Mouse (Mus musculus) liver, embryonic 16.5 days (tissue): ENCODE data around the gene Tap2. TPM values are rescaled to one million over a fixed set of nuclear protein-coding genes. Genes with fewer than 3 reads are reported as not detected.
"Not testable (repeated sequence)": the region's sequence is repeated elsewhere in the genome, so short reads cannot be mapped to it uniquely, and the experiment has no call there.

Source experiments
- ATAC-seq: fragments of 200-750 bp; cut with Nextera tagmentation; 2 replicates; pipeline ENCODE4 v1.8.0; 2017; ENCODE audit warnings: low read depth, mild to moderate bottlenecking, moderate number of reproducible peaks, moderate library complexity
- H3K27ac ChIP-seq: fragments of 300-500 bp; sonication (generic); 2 replicates; pipeline ENCODE4 v1.5.1; 2014; ENCODE audit warnings: mild to moderate bottlenecking, low read length
- H3K27me3 ChIP-seq: fragments of 300-500 bp; sonication (generic); 2 replicates; pipeline ENCODE4 v1.6.1; 2014; ENCODE audit warnings: low read depth, low read length, mixed read lengths; ENCODE audit not compliant: control insufficient read depth, insufficient read depth
- H3K36me3 ChIP-seq: fragments of 300-500 bp; sonication (generic); 2 replicates; pipeline ENCODE4 v1.6.1; 2014; ENCODE audit warnings: mild to moderate bottlenecking; ENCODE audit not compliant: control insufficient read depth, insufficient read depth
- H3K4me1 ChIP-seq: fragments of 300-500 bp; sonication (generic); 2 replicates; pipeline ENCODE4 v1.6.1; 2014; ENCODE audit warnings: low read depth, low read length, mixed read lengths; ENCODE audit not compliant: control insufficient read depth
- H3K4me2 ChIP-seq: fragments of 300-500 bp; sonication (generic); 2 replicates; pipeline ENCODE4 v1.6.1; 2014; ENCODE audit warnings: low read depth, low read length, mixed read lengths
- H3K4me3 ChIP-seq: fragments of 300-500 bp; sonication (generic); 2 replicates; pipeline ENCODE4 v1.5.1; 2014; ENCODE audit warnings: low read depth, mild to moderate bottlenecking, low read length
- H3K9ac ChIP-seq: fragments of 300-500 bp; sonication (generic); 2 replicates; pipeline ENCODE4 v1.6.1; 2014; ENCODE audit warnings: low read depth, low read length
- H3K9me3 ChIP-seq: fragments of 300-500 bp; sonication (generic); replicated peaks from 2 replicates; pipeline ENCODE4 v1.6.1; 2016; ENCODE audit warnings: low read length; ENCODE audit not compliant: control insufficient read depth
- WGBS: fragments of 180-500 bp; shearing (Covaris S2); extraction: QIAGEN DNeasy Blood & Tissue Kit; methylation state at CpG from one replicate; pipeline ENCODE4 v1.1.7; 2014; ENCODE audit not compliant: insufficient replicate concordance; 5-methylcytosine and 5-hydroxymethylcytosine counted together
- polyA plus RNA-seq: library from polyadenylated mRNA; unstranded; fragments of >200 nt; fragmentation: Nextera tagmentation; extraction: Ambion mirVana; gene quantifications from 2 replicates; pipeline ENCODE4 v1.2.1, GENCODE M21; 2015

The Tap2 gene
- polyA plus RNA-seq, 1 experiment from 2014 or later = 6.7 TPM

DNA sequence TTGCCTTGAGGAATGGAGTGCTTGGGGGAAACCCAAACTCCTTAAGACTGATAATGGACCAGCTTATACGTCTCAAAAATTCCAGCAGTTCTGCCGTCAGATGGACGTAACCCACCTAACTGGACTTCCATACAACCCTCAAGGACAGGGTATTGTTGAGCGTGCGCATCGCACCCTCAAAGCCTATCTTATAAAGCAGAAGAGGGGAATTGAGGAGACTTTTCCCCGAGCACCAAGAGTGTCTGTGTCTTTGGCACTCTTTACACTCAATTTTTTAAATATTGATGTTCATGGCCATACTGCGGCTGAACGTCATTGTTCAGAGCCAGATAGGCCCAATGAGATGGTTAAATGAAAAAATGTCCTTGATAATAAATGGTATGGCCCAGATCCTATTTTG, 27.6 kb downstream of the Tap2 start:
- WGBS = 81% methylated on average over 5 of the region's 9 CpGs
- H3K9me3 ChIP-seq, H3K9ac ChIP-seq, H3K4me3 ChIP-seq, H3K4me1 ChIP-seq, H3K4me2 ChIP-seq, H3K27ac ChIP-seq, H3K36me3 ChIP-seq, ATAC-seq, H3K27me3 ChIP-seq: not testable (repeated sequence)

DNA sequence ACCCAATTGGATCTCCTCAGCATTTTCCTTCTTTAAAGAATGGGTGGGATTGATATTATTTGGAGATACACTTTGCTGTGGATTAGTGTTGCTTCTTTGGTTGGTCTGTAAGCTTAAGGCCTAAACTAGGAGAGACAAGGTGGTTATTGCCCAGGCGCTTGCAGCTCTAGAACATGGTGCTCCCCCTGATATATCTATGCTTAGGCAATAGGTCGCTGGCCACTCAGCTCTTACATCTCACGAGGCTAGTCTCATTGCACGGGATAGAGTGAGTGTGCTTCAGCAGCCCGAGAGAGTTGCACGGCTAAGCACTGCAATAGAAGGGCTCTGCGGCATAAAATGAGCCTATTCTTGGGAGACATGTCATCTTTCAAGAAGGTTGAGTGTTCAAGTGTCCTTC, 28.7 kb downstream of the Tap2 start:
- H3K4me1 ChIP-seq, ATAC-seq, H3K27ac ChIP-seq, H3K9me3 ChIP-seq, H3K4me3 ChIP-seq, H3K27me3 ChIP-seq, H3K36me3 ChIP-seq, H3K4me2 ChIP-seq, H3K9ac ChIP-seq: not testable (repeated sequence)
- WGBS = 78% methylated on average over 6 of the region's 7 CpGs

DNA sequence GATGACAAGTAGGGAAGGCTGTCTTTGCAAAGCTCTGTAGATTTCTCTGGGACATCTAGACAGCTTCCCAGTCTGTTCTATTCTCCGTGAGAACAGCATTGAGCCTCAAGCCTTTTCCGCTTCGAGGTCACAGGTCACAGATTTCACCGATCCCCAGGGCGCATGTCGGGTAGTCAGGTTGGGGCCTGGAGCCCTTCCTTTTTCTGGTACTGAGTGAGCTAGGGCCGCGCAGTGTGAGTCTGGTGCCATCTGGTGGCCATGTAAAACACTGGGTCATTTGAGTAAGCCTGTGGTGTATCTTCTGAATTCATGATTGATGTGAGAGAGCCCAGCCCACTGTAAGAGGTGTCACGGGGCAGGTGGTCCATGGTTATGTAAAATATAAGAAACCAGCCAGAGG, 31.6 kb downstream of the Tap2 start:
- Histone ChIP-seq H3K36me3 (no peaks in the 10 kb centered on the region), H3K9ac (no peak overlapping the region), H3K4me3 (no peak overlapping the region), H3K4me1 (no peaks in the 10 kb centered on the region), H3K27me3 (no peaks in the 10 kb centered on the region), H3K9me3 (no peaks in the 10 kb centered on the region), H3K4me2 (no peak overlapping the region), H3K27ac (no peak overlapping the region)
- peak; percentile 56 for ATAC-seq
- WGBS = 12% methylated on average over 9 of the region's 9 CpGs

DNA sequence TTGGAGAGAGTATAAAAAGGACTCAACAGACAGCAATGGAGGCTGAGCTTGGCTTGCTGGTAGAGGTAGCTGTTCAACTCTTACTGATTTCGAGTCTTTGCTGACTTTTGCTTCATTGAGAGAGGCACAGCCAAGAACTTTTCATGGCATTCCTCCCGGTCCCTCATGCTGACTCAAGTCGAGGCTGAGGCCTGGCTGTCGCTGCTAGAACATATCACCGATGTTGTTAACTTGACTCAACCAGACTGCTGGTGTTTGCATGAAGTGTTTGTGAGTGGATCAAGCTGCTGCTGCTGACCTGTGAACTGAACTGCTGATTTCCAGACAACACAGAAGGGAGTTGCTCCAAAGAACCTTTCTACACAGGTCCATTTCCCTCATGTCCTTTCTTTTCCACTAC, 33.4 kb downstream of the Tap2 start:
- Histone ChIP-seq H3K9me3 (no peaks in the 10 kb centered on the region), H3K4me1 (no peaks in the 10 kb centered on the region), H3K27ac (no peak overlapping the region), H3K36me3 (no peaks in the 10 kb centered on the region), H3K27me3 (no peaks in the 10 kb centered on the region), H3K4me2 (no peak overlapping the region), H3K9ac (no peak overlapping the region), H3K4me3 (no peak overlapping the region)
- no peak for ATAC-seq
- WGBS = 65% methylated on average over 5 of the region's 5 CpGs

DNA sequence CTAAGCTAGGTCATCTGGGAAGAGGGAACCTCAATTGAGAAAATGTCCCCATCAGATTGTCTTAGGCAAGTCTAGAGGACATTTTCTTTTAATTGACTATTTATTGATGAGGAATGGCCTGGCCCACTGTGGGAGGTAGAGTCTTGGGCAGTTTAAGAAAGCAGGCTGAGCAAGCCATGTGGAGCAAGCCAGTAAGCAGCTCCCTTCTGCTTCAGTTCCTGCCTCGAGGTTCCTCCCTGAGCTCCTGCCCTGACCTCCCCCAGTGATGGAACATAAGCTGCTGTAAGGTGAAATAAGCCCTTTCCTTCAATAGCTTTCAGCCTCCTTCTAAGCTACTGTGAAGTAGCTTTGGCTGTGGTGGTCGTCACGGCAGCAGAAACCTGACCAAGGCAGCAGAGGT, 34.4 kb downstream of the Tap2 start:
- Histone ChIP-seq H3K9ac (no peak overlapping the region), H3K27ac (no peak overlapping the region), H3K4me1 (no peaks in the 10 kb centered on the region), H3K4me3 (no peak overlapping the region), H3K9me3 (no peaks in the 10 kb centered on the region), H3K4me2 (no peak overlapping the region), H3K27me3 (no peaks in the 10 kb centered on the region), H3K36me3 (no peaks in the 10 kb centered on the region)
- WGBS = 62% methylated on average over 3 of the region's 3 CpGs
- ATAC-seq = no peak

DNA sequence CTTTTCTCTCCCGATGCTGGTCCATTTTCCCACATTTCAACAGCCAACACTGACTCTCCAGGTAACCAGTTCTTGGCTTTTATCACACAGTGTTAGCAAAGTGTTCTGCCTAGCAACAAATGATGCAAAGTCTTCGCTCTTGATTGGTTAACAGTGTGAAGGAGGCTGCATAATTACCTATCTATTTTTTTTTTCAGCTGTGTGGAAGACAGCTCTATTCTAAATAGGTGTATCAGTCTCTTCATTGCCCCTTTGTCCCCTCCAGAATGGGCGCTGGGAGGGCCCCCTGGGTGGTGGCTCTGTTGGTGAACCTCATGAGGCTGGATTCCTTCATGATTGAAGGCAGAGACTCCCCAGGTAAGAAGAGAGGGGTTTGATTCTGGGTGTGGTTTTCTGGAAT, 35.4 kb downstream of the Tap2 start, which contains the start of gene H2-Ob:
Gene H2-Ob, plus strand, starts transcription at position 198 of the 400 bp plus-strand sequence.
- Histone ChIP-seq H3K27me3 (no peaks in the 10 kb centered on the region), H3K4me2 (no peak within 1 kb of the TSS), H3K4me1 (no peaks in the 10 kb centered on the region), H3K9me3 (no peaks in the 10 kb centered on the region), H3K27ac (peak within 1 kb of the TSS; percentile 53; the same call in 1 of the 2 replicates), H3K4me3 (no peak within 1 kb of the TSS), H3K36me3 (no peaks in the 10 kb centered on the region), H3K9ac (no peak within 1 kb of the TSS)
- WGBS = 44% methylated on average over 3 of the region's 3 CpGs
- ATAC-seq = no peak

DNA sequence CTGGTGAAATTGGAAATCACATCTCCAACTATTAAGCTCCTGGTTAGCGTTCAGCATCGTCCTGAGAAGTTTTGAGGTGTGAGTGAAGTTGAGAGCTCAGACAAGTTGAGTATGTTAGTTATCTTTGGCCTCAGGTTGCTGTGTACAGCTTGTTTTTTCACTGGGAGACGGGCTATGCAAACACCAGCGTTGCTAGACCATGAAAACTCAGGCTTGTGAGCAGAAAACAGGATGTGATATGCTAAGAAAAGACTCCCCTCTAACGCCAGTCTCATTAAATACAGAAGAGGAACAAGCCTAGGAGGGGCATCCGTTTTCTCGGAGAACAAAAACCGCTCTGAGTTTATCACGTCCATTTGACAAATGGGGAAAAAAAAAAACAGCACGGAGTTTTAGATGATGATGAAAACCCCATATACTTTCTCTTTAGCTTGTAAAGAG, 36.3 kb downstream of the Tap2 start:
- H3K36me3 ChIP-seq = no peaks in the 10 kb centered on the region
- H3K27ac ChIP-seq = peak overlapping the region; percentile 53
- ATAC-seq = no peak
- no peaks in the 10 kb centered on the region for H3K4me1 ChIP-seq
- 6% methylated on average over 10 of the region's 10 CpGs for WGBS
- no peaks in the 10 kb centered on the region for H3K27me3 ChIP-seq
- H3K9me3 ChIP-seq = no peaks in the 10 kb centered on the region
- peak overlapping the region; percentile 29 for H3K4me2 ChIP-seq
- no peak overlapping the region for H3K9ac ChIP-seq
- H3K4me3 ChIP-seq = no peak overlapping the region

DNA sequence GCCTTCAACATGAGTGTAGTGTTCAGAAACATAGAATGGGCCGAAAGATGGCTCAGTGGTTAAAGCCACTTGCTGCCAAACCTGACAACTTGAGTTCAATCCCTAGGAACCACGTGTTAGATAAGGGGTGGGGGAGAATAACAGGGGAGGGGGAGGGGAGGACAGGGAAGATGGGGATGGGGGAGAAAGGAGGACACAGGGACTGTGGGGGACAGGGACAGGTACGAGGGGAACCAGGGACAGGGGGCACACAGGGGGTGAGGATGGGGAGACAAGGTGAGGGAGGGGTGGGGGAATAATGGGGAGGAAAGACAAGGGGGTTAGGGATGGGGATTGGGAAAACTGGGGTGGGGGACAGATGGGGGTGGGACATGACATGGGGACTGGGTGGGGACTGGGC, 37.0 kb downstream of the Tap2 start:
- no peaks in the 10 kb centered on the region for H3K9me3 ChIP-seq
- ATAC-seq = no peak
- no peaks in the 10 kb centered on the region for H3K27me3 ChIP-seq
- H3K4me2 ChIP-seq = peak overlapping the region; percentile 29
- no peak overlapping the region for H3K4me3 ChIP-seq
- H3K27ac ChIP-seq = peak overlapping the region; percentile 43; the same call in 1 of the 2 replicates
- WGBS = 28% methylated on average over 3 of the region's 3 CpGs
- no peaks in the 10 kb centered on the region for H3K4me1 ChIP-seq
- no peak overlapping the region for H3K9ac ChIP-seq
- H3K36me3 ChIP-seq = no peaks in the 10 kb centered on the region

DNA sequence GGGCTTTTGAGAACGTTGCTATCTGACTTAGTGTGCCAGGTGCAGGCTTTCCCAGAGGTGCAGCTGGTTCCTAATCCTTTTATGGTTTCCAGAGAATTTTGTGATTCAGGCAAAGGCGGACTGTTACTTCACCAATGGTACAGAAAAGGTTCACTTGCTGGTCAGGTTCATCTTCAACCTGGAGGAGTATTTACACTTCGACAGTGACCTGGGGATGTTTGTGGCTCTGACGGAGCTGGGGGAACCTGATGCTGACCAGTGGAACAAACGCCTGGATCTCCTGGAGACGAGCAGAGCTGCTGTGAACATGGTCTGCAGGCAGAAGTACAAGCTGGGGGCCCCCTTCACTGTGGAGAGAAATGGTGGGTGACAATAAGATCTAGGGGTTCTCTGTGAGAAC, 37.6 kb downstream of the Tap2 start:
- H3K36me3 ChIP-seq = no peaks in the 10 kb centered on the region
- 50% methylated on average over 6 of the region's 6 CpGs for WGBS
- no peaks in the 10 kb centered on the region for H3K9me3 ChIP-seq
- no peaks in the 10 kb centered on the region for H3K27me3 ChIP-seq
- no peaks in the 10 kb centered on the region for H3K4me1 ChIP-seq
- ATAC-seq = no peak
- no peak overlapping the region for H3K27ac ChIP-seq
- no peak overlapping the region for H3K9ac ChIP-seq
- no peak overlapping the region for H3K4me3 ChIP-seq
- H3K4me2 ChIP-seq = no peak overlapping the region
